Comparison of ENCODE assay signal across 18 mouse cellular contexts in the genomic region with DNA sequence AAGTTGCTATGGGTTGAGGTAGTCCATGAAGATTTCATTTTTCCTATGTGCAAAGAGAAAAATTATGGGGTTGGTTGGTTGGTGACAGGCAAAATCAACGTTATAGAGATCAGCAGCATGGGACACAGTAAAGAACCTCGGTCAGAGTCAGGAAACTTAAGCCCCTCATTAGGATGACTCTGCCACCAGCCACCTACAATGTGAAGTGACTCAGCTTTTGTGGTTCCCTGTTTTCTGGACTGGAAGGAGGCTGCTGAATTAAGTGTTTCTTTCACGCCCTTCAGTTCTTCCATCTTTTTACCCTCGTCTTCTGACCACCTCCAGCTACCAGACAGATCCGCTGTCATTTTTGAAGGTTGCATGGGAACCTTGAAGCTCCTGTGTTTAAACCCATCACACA. TPM values are rescaled to one million over a fixed set of nuclear protein-coding genes. Genes with fewer than 3 reads are reported as not detected.
"Had no signal": no experiment of that assay in that cellular context is flagged by ENCODE, and none has a peak within 500 bp of the region (broad histone marks: within the 10 kb centered on the region; RNA-seq: fewer than 3 reads in every experiment).

No protein-coding gene starts in this region.

- H3K4me1 ChIP-seq: stomach, embryonic 15.5 days had no signal

- H3K27ac ChIP-seq: lung, embryonic 15.5 days; macrophage; midbrain, embryonic 10.5 days; midbrain, embryonic 12.5 days; neural tube, embryonic 13.5 days; neural tube, embryonic 15.5 days; stomach, embryonic 15.5 days; stomach, postnatal 0 days had no signal

- H3K4me3 ChIP-seq: midbrain, embryonic 10.5 days; midbrain, embryonic 12.5 days; stomach, embryonic 15.5 days had no signal

- H3K9me3 ChIP-seq: lung, embryonic 15.5 days; midbrain, embryonic 10.5 days; midbrain, embryonic 12.5 days; neural tube, embryonic 13.5 days; neural tube, embryonic 15.5 days; stomach, embryonic 15.5 days had no signal

- ATAC-seq: liver, postnatal 0 days had no signal

- H3K36me3 ChIP-seq: lung, embryonic 15.5 days; midbrain, embryonic 10.5 days; midbrain, embryonic 12.5 days; neural tube, embryonic 13.5 days; neural tube, embryonic 15.5 days; stomach, embryonic 15.5 days had no signal

- DNase-seq: liver, postnatal 0 days; lung, adult 2 months; lung, postnatal 14 days; lung, postnatal 36 days; midbrain, embryonic 14.5 days; retina, postnatal 1 day; right cerebral cortex, adult 18-20 months; thymus, adult 2 months; thymus, postnatal 25 days; thymus, postnatal 4 days had no signal

- H3K27me3 ChIP-seq: stomach, embryonic 15.5 days had no signal

- H3K9ac ChIP-seq: liver, postnatal 0 days; lung, embryonic 15.5 days; midbrain, embryonic 12.5 days; neural tube, embryonic 13.5 days; neural tube, embryonic 15.5 days; stomach, embryonic 15.5 days had no signal

RNA-seq across cellular contexts. Expression of gene Sema3d, which starts 1.2 kb away (rescaled TPM):
- polyA plus RNA-seq: macrophage had no signal
